Mouse (Mus musculus) hindbrain, embryonic 13.5 days (tissue): ENCODE measurements around the gene Mtap. TPM values are rescaled to one million over a fixed set of nuclear protein-coding genes. Genes with fewer than 3 reads are reported as not detected.

Source experiments
- ATAC-seq: fragments of 200-750 bp; cut with Nextera tagmentation; 2 replicates; pipeline ENCODE4 v1.8.0; 2017; ENCODE audit warnings: moderate TSS enrichment; ENCODE audit not compliant: low FRiP score
- H3K27ac ChIP-seq: fragments of 300-500 bp; sonication (generic); 2 replicates; pipeline ENCODE4 v1.5.1; 2015; ENCODE audit warnings: inconsistent platforms, mild to moderate bottlenecking, moderate library complexity
- H3K27me3 ChIP-seq: fragments of 300-500 bp; sonication (generic); 2 replicates; pipeline ENCODE4 v1.6.1; 2015; ENCODE audit warnings: mild to moderate bottlenecking, inconsistent platforms
- H3K36me3 ChIP-seq: fragments of 300-500 bp; sonication (generic); 2 replicates; pipeline ENCODE4 v1.6.1; 2015; ENCODE audit warnings: mild to moderate bottlenecking, inconsistent platforms
- H3K4me1 ChIP-seq: fragments of 300-500 bp; sonication (generic); replicated peaks from 2 replicates; pipeline ENCODE4 v1.6.1; 2015; ENCODE audit warnings: inconsistent platforms
- H3K4me2 ChIP-seq: fragments of 300-500 bp; sonication (generic); 2 replicates; pipeline ENCODE4 v1.6.1; 2015; ENCODE audit warnings: inconsistent platforms, mild to moderate bottlenecking, moderate library complexity
- H3K4me3 ChIP-seq: fragments of 300-500 bp; sonication (generic); 2 replicates; pipeline ENCODE4 v1.5.1; 2015; ENCODE audit warnings: mild to moderate bottlenecking, inconsistent platforms
- H3K9ac ChIP-seq: fragments of 300-500 bp; sonication (generic); 2 replicates; pipeline ENCODE4 v1.6.1; 2015; ENCODE audit warnings: mild to moderate bottlenecking, inconsistent platforms
- H3K9me3 ChIP-seq: fragments of 300-500 bp; sonication (generic); 2 replicates; pipeline ENCODE4 v1.6.1; 2016; ENCODE audit warnings: inconsistent platforms
- WGBS: fragments of 180-500 bp; shearing (Covaris S2); methylation state at CpG from one replicate; pipeline ENCODE4 v1.1.7; 2015; 5-methylcytosine and 5-hydroxymethylcytosine counted together
- polyA plus RNA-seq: library from polyadenylated mRNA; unstranded; fragments of >200 nt; fragmentation: Nextera tagmentation; extraction: Ambion mirVana; gene quantifications from 2 replicates; pipeline ENCODE4 v1.2.1, GENCODE M21; 2015

Gene Mtap
- polyA plus RNA-seq, 1 experiment from 2014 or later = 27.1 TPM

GRCm38 (mm10) chr4:89180121-89180520 is 43.2 kb downstream of the Mtap start:
- no peaks in the 10 kb centered on the region for H3K27me3 ChIP-seq
- no peak overlapping the region for H3K4me3 ChIP-seq
- H3K9ac ChIP-seq = no peak overlapping the region
- H3K4me2 ChIP-seq = no peak overlapping the region
- no peaks in the 10 kb centered on the region for H3K4me1 ChIP-seq
- H3K9me3 ChIP-seq = 0 out of 2 replicates have a peak, but pooled peaks cover 6% of the 10 kb centered on the region
- peaks cover 60% of the 10 kb centered on the region for H3K36me3 ChIP-seq
- ATAC-seq = no peak
- H3K27ac ChIP-seq = no peak overlapping the region
- WGBS = 95% methylated on average over 5 of the region's 5 CpGs

GRCm38 (mm10) chr4:89181656-89182055 is 44.7 kb downstream of the Mtap start:
- Histone ChIP-seq H3K4me2 (no peak overlapping the region), H3K4me3 (no peak overlapping the region), H3K36me3 (peaks cover 46% of the 10 kb centered on the region), H3K27ac (no peak overlapping the region), H3K9ac (no peak overlapping the region), H3K4me1 (no peaks in the 10 kb centered on the region), H3K9me3 (0 out of 2 replicates have a peak, but pooled peaks cover 6% of the 10 kb centered on the region), H3K27me3 (no peaks in the 10 kb centered on the region)
- 98% methylated on average over 2 of the region's 2 CpGs for WGBS
- ATAC-seq = no peak

GRCm38 (mm10) chr4:89182486-89182885 is 45.6 kb downstream of the Mtap start:
- Histone ChIP-seq H3K27ac (no peak overlapping the region), H3K4me2 (no peak overlapping the region), H3K4me3 (no peak overlapping the region), H3K27me3 (no peaks in the 10 kb centered on the region), H3K4me1 (no peaks in the 10 kb centered on the region), H3K9me3 (0 out of 2 replicates have a peak, but pooled peaks cover 6% of the 10 kb centered on the region), H3K36me3 (peaks cover 37% of the 10 kb centered on the region), H3K9ac (no peak overlapping the region)
- ATAC-seq = no peak
- WGBS = 96% methylated on average over 3 of the region's 3 CpGs

- Histone ChIP-seq H3K4me2 (no peak overlapping the region), H3K27ac (no peak overlapping the region), H3K4me3 (no peak overlapping the region), H3K36me3 (no peaks in the 10 kb centered on the region), H3K9me3 (no peaks in the 10 kb centered on the region), H3K4me1 (no peaks in the 10 kb centered on the region), H3K9ac (no peak overlapping the region), H3K27me3 (no peaks in the 10 kb centered on the region)
- ATAC-seq = no peak
- WGBS = 89% methylated on average over 4 of the region's 4 CpGs
Measured at GRCm38 (mm10) chr4:89195481-89195880, 58.6 kb downstream of the Mtap start.

DNA sequence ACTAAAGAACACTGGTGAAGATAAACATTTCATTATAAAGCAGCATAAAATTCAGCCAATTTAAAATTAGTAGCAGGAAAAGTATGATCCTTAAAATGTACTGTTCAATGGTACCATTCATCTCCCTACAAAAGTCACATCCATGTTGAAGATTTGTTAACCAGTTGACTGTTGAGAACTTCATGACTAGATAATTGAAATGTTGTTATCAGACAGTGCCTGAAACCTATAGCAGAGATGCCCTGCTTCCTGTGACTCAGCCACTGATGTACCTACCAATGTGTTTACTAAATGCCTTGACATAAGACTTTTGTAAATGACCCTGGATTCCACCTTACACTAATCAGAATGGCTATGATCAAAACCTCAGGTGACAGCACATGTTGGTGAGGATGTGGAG is 60.2 kb downstream of the Mtap start:
- Histone ChIP-seq H3K27ac (no peak overlapping the region), H3K9me3 (no peaks in the 10 kb centered on the region), H3K9ac (no peak overlapping the region), H3K4me2 (no peak overlapping the region), H3K36me3 (no peaks in the 10 kb centered on the region), H3K4me3 (no peak overlapping the region), H3K4me1 (no peaks in the 10 kb centered on the region), H3K27me3 (no peaks in the 10 kb centered on the region)
- no peak for ATAC-seq

GRCm38 (mm10) chr4:89200806-89201205 is 63.9 kb downstream of the Mtap start:
- no peak for ATAC-seq
- Histone ChIP-seq H3K36me3 (no peaks in the 10 kb centered on the region), H3K27ac (no peak overlapping the region), H3K4me3 (no peak overlapping the region), H3K9ac (no peak overlapping the region), H3K27me3 (no peaks in the 10 kb centered on the region), H3K4me1 (no peaks in the 10 kb centered on the region), H3K9me3 (no peaks in the 10 kb centered on the region), H3K4me2 (no peak overlapping the region)
- 98% methylated on average over 1 of the region's 1 CpGs for WGBS

DNA sequence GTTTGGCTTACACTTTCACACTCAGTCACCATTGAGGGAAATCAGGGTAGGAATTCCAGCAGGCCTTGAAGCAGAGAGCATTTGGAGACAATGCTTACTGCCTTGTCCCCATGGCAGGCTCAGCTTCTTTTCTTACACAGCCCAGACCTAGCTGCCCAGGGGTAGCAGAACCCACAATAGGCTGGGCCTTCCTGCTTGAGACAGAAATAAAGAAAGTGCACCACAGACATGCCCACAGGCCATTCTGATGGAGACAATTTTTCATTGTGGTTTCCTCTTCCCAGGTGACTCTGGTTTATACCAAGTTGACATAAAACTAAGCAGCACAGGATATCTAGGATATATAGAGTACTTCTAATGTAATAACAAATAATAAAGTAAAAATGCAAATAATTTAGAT is 72.4 kb downstream of the Mtap start:
- no peaks in the 10 kb centered on the region for H3K4me1 ChIP-seq
- no peak overlapping the region for H3K9ac ChIP-seq
- no peak overlapping the region for H3K27ac ChIP-seq
- no peaks in the 10 kb centered on the region for H3K36me3 ChIP-seq
- no peaks in the 10 kb centered on the region for H3K27me3 ChIP-seq
- no peak for ATAC-seq
- H3K9me3 ChIP-seq = no peaks in the 10 kb centered on the region
- no peak overlapping the region for H3K4me3 ChIP-seq
- no peak overlapping the region for H3K4me2 ChIP-seq

DNA sequence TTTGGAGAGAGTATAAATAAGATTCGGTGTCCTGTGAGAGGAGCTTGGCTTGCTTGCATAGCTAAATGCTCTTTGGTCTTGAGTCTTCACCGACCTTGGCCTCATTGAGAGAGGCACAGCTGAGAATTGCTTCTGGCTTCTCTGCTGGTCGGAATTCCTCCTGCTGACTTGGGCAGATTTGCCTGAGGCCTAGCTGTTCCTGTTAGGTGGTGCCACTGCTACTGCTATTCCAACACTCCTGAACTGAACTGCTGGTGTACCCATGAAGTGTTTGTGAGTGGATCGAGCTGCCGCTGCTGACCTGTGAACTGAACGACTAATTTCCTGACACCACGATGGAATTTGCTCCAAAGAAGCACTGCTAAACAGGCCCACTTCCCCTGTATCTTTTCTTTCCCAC is 73.4 kb downstream of the Mtap start:
- no peaks in the 10 kb centered on the region for H3K36me3 ChIP-seq
- H3K4me1 ChIP-seq = no peaks in the 10 kb centered on the region
- no peak for ATAC-seq
- no peak overlapping the region for H3K27ac ChIP-seq
- H3K4me2 ChIP-seq = no peak overlapping the region
- no peak overlapping the region for H3K9ac ChIP-seq
- H3K4me3 ChIP-seq = no peak overlapping the region
- no peaks in the 10 kb centered on the region for H3K27me3 ChIP-seq
- 85% methylated on average over 7 of the region's 7 CpGs for WGBS
- H3K9me3 ChIP-seq = no peaks in the 10 kb centered on the region

DNA sequence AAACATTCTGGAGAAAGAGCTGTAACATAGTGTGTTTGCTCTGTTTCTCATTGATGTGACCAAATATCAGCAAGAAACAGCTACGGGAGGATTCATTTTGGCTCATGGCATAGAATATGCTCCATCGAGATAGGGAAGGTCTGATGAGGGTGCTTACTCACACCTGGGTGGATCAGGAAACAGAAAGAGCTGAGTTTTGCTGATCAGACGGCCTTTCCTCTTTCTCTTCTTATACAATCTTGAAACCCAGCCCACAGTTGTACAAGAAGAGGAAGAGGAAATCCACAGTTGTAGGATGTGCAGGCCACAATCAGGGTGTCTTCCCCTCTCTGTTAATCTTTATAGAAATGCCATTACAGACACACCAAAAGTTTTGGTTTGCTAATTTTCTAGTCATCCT is 75.3 kb downstream of the Mtap start:
- WGBS = 83% methylated on average over 3 of the region's 3 CpGs
- no peaks in the 10 kb centered on the region for H3K9me3 ChIP-seq

More for the DNA sequence above, 75.3 kb downstream of the Mtap start:
- H3K4me1 ChIP-seq = no peaks in the 10 kb centered on the region
- no peaks in the 10 kb centered on the region for H3K36me3 ChIP-seq
- H3K27me3 ChIP-seq = no peaks in the 10 kb centered on the region
- H3K27ac ChIP-seq = no peak overlapping the region
- no peak overlapping the region for H3K4me2 ChIP-seq
- H3K4me3 ChIP-seq = no peak overlapping the region
- H3K9ac ChIP-seq = no peak overlapping the region
- no peak for ATAC-seq

Other genes with a start within 250 kb of the Mtap start
- not detected in 2 replicates for gene Cdkn2a, start 157.5 kb downstream of the Mtap start, polyA plus RNA-seq
- 0.86 and 1.2 TPM in 2 replicates for gene Cdkn2b, start 173.9 kb downstream of the Mtap start, polyA plus RNA-seq